Mouse (Mus musculus) A20 (cell line): ENCODE data around the gene AW011738.

Source experiments
- DNase-seq: peaks from one replicate; pipeline ENCODE4 v3.0.0-alpha.2; 2011; ENCODE audit warnings: low read depth, low spot score

Gene AW011738

DNA sequence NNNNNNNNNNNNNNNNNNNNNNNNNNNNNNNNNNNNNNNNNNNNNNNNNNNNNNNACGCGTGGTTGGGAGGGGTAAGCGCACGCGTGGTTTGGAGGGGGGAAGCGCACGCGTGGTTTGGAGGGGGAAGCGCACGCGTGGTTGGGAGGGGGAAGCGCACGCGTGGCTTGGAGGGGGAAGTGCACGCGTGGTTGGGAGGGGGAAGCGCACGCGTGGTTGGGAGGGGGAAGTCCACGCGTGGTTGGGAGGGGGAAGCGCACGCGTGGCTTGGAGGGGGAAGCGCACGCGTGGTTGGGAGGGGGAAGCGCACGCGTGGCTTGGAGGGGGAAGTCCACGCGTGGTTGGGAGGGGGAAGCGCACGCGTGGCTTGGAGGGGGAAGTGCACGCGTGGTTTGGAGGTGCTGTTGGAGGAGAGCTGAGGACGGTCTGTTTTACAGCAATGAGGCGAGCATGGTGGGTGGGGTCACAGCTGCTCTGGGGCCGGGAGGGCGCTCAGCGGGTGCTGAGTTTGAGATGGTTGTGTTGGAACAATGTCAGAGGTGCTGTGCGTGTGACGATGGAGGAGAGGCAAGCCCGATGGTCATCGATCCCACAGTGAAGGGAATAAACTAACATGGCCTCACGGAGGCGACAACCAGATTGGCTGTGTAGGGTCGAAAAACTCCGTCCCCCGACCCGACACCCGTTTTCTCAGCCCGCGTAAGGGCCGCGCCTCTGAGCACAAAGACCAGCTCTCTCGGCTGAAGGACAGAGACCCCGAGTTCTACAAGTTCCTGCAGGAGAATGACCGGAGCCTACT lies 33.7 kb downstream of the AW011738 start:
- peak; percentile 48 for DNase-seq

DNA sequence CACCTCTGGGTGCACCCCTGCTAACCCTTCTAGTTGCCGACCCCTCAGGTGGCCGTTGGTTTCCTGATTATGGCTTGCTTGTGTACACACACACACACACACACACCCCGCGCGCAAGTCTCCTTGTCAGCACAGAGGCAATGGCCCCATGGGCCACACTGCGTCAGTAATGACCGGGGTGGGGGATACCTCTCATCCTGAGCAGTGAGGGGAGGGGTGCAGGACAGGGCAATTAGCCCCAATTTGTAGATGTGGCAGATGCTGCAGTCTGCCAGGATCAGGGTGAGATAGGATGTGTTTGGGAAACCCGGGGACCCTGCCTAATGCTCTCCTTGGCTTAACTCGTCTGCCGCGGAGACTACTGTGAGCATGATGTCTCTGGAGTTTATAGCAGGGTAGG lies 46.5 kb downstream of the AW011738 start:
- no peak for DNase-seq

- DNase-seq = no peak
Measured at GRCm38 (mm10) chr4:156251081-156251480, 48.0 kb downstream of the AW011738 start.

- no peak for DNase-seq
Measured at GRCm38 (mm10) chr4:156252140-156252539, 49.0 kb downstream of the AW011738 start.

- no peak for DNase-seq
Measured at GRCm38 (mm10) chr4:156252619-156253018, 49.5 kb downstream of the AW011738 start.

DNA sequence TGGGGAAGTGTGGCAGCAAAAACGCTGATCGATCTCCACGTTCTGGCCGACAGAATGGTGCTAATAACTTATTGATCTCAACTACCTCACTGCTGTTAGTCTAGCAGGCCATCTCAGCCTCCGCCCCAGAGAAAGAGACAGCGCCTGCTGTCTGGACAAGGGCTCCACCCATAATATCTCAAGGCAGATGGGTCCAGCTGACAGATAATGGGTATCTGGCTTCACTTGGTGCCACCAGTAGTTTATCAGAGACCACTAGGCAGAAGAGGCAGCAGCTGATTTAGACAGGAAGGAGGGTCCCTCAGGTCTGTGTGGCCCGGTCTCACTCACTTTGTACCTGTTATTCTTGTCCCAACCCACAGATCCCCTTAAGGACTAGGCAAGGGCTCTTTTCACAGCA lies 49.9 kb downstream of the AW011738 start:
- DNase-seq = no peak

- no peak for DNase-seq
Measured at GRCm38 (mm10) chr4:156254361-156255077, 51.4 kb downstream of the AW011738 start.
